Mouse (Mus musculus) 3T3-L1 (cell line): Measurements from ENCODE around the gene Usp20.

Experiments
- DNase-seq: peaks from one replicate; pipeline ENCODE4 v3.0.0-alpha.2; 2015; ENCODE audit warnings: low read depth, low spot score

Gene Usp20

DNA sequence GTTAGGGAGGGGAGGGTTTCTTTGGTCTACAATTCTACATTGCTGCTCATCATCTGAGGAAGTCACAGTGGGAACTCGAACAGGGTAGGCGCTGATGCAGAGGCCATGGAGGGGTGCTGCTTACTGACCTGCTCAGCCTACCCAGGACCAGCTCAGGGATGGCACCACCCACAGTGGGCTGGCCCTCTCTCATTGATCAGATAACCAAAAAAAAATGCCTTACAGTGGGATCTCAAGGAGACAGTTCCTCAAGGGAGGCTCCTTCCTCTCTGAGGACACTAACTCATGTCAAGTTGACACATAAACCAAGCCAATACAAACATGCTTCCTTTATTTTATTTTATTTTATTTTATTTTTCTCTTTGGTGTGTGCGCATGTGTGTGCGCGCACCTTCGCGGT, 87.4 kb downstream of the Usp20 start:
- no peak for DNase-seq
